Mouse (Mus musculus) spleen, postnatal 14 days (tissue): ENCODE results near the gene Tceal7.
"Not testable (repeated sequence)": the region's sequence is repeated elsewhere in the genome, so short reads cannot be mapped to it uniquely, and the experiment has no call there.

Experiments
- DNase-seq, 2 experiments: peaks; one replicate each; pipeline ENCODE4 v3.0.0; 2021 to 2022; ENCODE audit warnings: low spot score in 2 of 2

Tceal7 gene

DNA sequence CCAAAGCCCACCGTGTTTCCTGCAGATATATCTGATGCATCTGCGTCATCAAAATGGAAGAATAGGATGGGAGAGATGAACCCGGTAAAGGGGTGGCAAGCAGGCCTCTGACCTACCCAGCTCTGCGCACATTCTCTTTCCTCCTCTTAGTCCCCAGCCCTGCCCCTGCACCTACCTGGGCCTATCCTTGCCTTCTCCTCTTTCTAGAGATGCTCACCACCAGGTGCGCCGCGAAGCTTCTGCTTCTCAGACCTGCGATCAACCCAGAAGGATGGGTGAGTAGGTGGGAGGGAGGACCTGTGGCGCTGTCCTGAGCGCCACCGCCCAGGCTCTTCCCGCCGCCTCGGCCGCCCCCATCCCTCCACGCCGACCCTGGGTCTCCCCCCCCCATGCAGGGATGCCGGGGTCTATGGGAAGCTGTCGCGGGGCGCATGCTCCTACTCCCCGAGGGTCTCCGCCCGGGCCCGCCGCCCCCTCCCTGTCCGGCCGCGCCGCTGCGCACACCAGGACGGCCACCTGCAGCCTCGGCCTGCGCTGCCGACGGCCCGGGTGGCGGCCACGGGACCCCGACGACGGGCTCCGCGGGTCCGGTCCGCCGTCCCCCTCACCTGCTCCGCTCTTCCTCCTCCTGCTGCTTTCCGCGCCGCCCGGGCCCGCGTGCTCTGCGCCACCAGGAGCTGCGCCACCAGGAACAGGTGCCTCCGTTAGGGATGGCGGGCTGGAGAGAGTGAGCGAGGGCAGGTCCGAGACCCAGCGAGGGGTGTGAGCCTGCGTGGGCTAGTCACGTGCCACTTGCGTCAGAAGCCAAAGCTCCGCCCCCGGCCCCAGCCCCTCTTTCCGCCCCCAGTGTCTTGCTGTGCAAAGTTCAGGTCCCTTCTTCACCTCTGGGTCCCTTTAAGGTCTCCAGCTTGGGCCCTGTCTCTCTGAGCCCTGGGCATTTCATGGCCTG, at the start of gene Tceal7, which contains the start of gene Bex1:
TSS of gene Tceal7 (plus strand) at position 51 of the 949 bp plus-strand sequence.
TSS of gene Bex1 (minus strand) at position 785 of the 949 bp plus-strand sequence.
- DNase-seq = not testable (repeated sequence)

DNA sequence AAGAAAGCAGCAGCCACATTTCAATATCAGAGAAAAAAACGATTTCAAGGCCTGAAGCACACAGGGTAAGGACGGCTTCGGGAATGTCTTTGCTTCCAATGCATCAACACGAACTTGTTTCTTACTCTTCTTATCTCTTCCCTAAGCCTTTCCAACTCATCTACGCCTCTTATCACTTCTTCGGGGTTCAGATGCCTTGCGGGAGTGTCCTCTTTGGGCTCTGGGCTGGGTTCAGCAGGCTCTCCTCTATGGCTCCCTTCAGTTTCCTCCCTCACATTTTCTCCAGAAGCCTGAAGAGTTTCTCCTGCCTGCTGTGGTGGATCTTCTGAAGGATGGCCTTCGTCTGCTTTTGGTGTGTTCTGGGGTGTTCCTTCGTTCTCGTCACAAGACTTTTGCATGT, 44.0 kb upstream of the Tceal7 start:
- DNase-seq = no peak

- DNase-seq = no peak
Observed at GRCm38 (mm10) chrX:136171189-136172117, 43.1 kb upstream of the Tceal7 start.

GRCm38 (mm10) chrX:136172118-136172551, 42.4 kb upstream of the Tceal7 start, which contains the start of gene Tceal8:
TSS of gene Tceal8 (minus strand) at chrX:136172342.
- DNase-seq = peak; percentile 12 to 20

- no peak for DNase-seq
Observed at GRCm38 (mm10) chrX:136172786-136173185, 41.8 kb upstream of the Tceal7 start.

DNA sequence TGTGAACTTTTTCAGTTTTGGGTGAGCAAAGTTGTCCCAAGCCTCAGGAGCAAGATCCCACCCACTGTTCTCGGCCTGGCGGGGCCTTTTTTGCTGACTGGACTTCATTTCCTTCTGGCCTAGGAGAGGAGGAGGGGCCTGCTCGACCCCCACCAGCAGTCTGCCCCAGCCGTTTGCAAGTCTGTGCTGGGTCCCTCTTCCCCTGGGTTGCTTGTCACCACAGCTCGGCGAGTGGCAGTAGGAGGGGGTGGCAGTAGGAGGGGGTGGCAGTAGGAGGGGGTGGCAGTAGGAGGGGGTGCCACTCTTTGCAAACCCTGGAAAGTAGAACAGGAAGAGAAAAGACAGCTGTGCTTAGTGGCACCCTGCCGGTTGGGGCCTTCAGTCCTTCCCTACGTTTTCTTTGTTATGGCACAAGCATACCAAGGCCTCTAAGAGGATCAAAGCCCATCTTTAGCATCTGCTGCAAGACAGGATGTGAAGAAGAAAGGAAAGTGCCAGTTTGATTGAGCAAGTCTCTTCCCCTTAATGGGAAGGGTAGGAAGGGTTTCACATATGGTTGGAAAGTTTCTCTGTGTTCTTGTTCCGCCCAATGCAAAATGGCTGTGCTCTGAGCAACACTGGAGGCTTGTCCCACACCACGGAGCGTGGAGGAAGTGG, 33.6 kb upstream of the Tceal7 start:
- DNase-seq = no peak

DNA sequence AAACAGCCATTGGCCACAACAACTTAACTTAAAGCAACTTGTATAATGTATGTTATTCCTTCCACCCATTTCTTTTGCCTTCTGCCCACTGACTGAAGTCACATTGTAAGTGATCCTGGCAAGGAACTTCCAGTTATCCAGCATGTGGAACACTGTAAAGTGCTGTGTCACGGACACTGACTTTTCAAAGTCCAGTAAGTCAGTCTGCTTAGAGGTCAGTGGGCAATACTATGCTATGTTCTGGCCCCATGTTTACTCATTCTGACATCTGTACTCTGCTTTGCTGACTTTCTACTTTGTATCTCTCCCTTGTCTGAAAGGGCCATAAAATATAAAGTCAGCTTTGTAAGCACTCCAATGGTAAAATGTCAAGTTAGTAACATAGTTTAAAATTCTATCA, 31.5 kb upstream of the Tceal7 start:
- no peak for DNase-seq

- no peak for DNase-seq
Observed at GRCm38 (mm10) chrX:136195193-136195944, 19.2 kb upstream of the Tceal7 start.

GRCm38 (mm10) chrX:136196873-136197272, 17.7 kb upstream of the Tceal7 start:
- DNase-seq = peak; percentile 7 to 32

GRCm38 (mm10) chrX:136203257-136203656, 11.3 kb upstream of the Tceal7 start:
- DNase-seq = no peak

- DNase-seq = no peak
Observed at GRCm38 (mm10) chrX:136203664-136204066, 10.9 kb upstream of the Tceal7 start, which contains the start of gene Tceal5. TSS of gene Tceal5 (minus strand) at chrX:136203876.

GRCm38 (mm10) chrX:136204406-136204805, 10.2 kb upstream of the Tceal7 start:
- DNase-seq = no peak

DNA sequence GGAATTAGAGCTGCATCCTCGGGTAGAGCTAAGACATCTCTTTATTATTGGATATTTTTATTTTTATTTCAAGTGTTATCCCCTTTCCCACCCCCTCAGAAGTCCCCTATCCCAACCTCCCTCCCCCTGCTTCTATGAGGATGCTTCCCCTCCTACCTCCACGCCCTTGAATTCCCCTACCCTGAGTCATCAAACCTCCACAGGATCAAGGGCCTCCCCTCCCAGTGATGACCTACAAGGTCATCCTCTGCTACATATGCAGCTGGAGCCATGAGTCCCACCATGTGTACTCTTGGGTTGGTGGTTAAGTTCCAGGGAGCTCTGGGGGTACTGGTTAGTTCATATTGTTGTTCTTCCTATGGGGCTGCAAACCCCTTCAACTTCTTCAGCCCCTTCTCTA, 1.2 kb upstream of the Tceal7 start:
- DNase-seq = no peak

DNA sequence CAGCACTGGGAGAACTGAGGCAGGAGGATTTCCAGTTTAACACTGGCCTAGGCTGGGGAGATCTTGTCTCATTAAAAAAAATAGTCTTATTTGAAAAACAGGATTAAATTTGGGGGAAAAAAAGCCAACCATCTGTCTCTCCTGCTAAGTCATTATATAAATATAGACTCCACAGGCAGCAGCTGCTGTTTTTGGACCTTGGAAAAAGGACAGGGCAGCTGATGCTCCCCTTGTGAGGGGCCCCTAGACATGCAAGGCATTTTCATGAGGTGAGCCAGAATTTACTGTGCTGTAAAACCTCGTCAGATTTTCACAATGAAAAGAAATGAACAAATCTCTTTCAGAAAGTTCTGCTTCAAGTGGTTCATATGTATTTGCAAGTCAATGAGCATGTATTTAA, 1.7 kb downstream of the Tceal7 start:
- no peak for DNase-seq

- DNase-seq = no peak
Observed at GRCm38 (mm10) chrX:136223714-136224113, 9.1 kb downstream of the Tceal7 start.

DNA sequence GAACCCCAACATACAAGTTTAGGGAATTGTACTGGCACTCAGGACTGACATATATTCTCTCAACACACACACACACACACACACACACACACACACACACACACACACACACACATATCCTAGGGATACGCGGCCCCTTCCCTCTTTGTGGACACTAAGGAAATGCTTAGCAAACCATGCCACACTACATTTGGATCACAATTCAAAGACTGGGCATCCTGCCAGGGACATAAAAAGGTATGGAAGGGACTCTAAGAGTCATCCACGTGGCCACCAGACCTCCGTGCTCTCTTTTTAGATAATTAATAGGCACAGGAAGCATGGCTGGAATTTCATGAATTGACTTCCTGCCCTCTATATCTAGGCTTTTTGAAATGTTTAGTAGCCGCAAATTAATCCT, 13.2 kb downstream of the Tceal7 start:
- DNase-seq = no peak

- DNase-seq = no peak
Observed at GRCm38 (mm10) chrX:136238118-136238517, 23.5 kb downstream of the Tceal7 start.

GRCm38 (mm10) chrX:136243181-136243580, 28.6 kb downstream of the Tceal7 start:
- no peak for DNase-seq

DNA sequence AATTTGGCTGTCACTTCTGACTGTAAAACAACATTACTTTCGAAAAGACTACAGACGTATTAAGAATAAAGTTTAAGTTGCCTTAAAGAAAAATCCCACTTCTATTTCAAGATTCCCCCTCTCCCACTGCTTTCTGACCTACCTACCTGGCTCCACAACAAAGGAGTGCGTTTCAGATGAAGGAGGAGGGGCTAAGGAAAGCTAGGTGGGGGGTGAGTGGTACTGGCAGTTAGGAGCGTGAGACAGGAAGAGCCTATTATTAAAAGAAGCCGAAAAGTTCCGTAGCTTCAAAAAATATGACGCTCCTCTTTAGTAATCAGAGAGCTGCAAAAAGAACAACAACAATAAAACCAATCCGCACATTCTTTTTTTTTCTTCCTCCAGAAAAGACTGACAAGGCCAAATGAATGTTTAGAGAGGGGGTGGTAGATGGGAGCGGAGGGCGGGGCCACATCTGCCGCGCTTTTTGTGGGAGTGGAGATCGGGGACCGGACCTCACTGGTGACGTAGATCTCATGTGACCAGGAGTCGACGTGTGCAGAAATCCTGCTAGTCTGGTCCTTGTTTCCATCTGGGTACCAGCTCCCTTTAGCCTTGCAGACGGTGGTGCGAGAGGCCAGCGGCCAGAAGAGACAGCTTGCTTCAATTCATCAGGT, 30.1 kb downstream of the Tceal7 start, which contains the start of gene Tceal9:
TSS of gene Tceal9 (plus strand) at position 506 of the 656 bp plus-strand sequence.
- DNase-seq = peak; percentile 38 to 40

- no peak for DNase-seq
Observed at GRCm38 (mm10) chrX:136245521-136246071, 31.0 kb downstream of the Tceal7 start.
